Mouse (Mus musculus) ES-Bruce4 (cell line): ENCODE data around the gene Mul1. TPM values are rescaled to one million over a fixed set of nuclear protein-coding genes. Genes with fewer than 3 reads are reported as not detected.

ENCODE experiments used
- H3K27ac ChIP-seq: 2 replicates; pipeline ENCODE4 v1.5.1; 2012; ENCODE audit warnings: low read length, inconsistent platforms; ENCODE audit not compliant: insufficient read depth
- H3K27me3 ChIP-seq: 2 replicates; pipeline ENCODE4 v1.6.1; 2012; ENCODE audit warnings: mild to moderate bottlenecking, low read length, inconsistent platforms; ENCODE audit not compliant: control insufficient read depth, poor library complexity, insufficient read depth, severe bottlenecking
- H3K36me3 ChIP-seq: 2 replicates; pipeline ENCODE4 v1.6.1; 2012; ENCODE audit warnings: inconsistent platforms, mild to moderate bottlenecking, low read length, moderate library complexity; ENCODE audit not compliant: control insufficient read depth, poor library complexity, insufficient read depth, severe bottlenecking
- H3K4me1 ChIP-seq: one replicate; pipeline ENCODE4 v1.8.1; 2011; ENCODE audit warnings: low read length; ENCODE audit not compliant: control insufficient read depth, insufficient read depth
- H3K4me3 ChIP-seq: 2 replicates; pipeline ENCODE4 v1.5.1; 2011; ENCODE audit warnings: low read depth, mild to moderate bottlenecking, low read length
- H3K9ac ChIP-seq: 2 replicates; pipeline ENCODE4 v1.6.1; 2012; ENCODE audit warnings: low read depth, mild to moderate bottlenecking, inconsistent platforms; ENCODE audit not compliant: poor library complexity, severe bottlenecking
- H3K9me3 ChIP-seq: replicated peaks from 2 replicates; pipeline ENCODE4 v1.6.1; 2012; ENCODE audit warnings: mild to moderate bottlenecking, low read length, inconsistent platforms; ENCODE audit not compliant: control insufficient read depth, poor library complexity, insufficient read depth, severe bottlenecking
- CTCF ChIP-seq: IDR thresholded peaks from one replicate; pipeline ENCODE4 v1.8.1; 2011; ENCODE audit warnings: low read depth, low read length
- EP300 ChIP-seq: IDR thresholded peaks from 2 replicates; pipeline ENCODE4 v1.6.1; 2011; ENCODE audit warnings: low read depth, low read length; ENCODE audit not compliant: insufficient read depth
- POLR2A ChIP-seq: IDR thresholded peaks from one replicate; pipeline ENCODE4 v1.8.1; 2011; ENCODE audit warnings: low read length; ENCODE audit not compliant: insufficient read depth
- polyA plus RNA-seq: library from polyadenylated mRNA; stranded (reverse); fragments of >200 nt; gene quantifications from 2 replicates; pipeline ENCODE4 v1.2.4, GENCODE M21; 2011; ENCODE audit warnings: low read depth; ENCODE audit not compliant: missing spikeins, insufficient read depth, insufficient read length

Mul1 gene
- polyA plus RNA-seq, 1 experiment, result 17.2 TPM

GRCm38 (mm10) chr4:138404806-138405205, 29.7 kb upstream of the Mul1 start:
- TF ChIP-seq CTCF, result peak; percentile 79
- TF ChIP-seq POLR2A, result no peak
- Histone ChIP-seq H3K27me3 (no peaks in the 10 kb centered on the region), H3K36me3 (no peaks in the 10 kb centered on the region), H3K9me3 (no peaks in the 10 kb centered on the region), H3K27ac (no peak overlapping the region), H3K4me3 (no peak overlapping the region), H3K4me1 (no peaks in the 10 kb centered on the region), H3K9ac (no peak overlapping the region)

DNA sequence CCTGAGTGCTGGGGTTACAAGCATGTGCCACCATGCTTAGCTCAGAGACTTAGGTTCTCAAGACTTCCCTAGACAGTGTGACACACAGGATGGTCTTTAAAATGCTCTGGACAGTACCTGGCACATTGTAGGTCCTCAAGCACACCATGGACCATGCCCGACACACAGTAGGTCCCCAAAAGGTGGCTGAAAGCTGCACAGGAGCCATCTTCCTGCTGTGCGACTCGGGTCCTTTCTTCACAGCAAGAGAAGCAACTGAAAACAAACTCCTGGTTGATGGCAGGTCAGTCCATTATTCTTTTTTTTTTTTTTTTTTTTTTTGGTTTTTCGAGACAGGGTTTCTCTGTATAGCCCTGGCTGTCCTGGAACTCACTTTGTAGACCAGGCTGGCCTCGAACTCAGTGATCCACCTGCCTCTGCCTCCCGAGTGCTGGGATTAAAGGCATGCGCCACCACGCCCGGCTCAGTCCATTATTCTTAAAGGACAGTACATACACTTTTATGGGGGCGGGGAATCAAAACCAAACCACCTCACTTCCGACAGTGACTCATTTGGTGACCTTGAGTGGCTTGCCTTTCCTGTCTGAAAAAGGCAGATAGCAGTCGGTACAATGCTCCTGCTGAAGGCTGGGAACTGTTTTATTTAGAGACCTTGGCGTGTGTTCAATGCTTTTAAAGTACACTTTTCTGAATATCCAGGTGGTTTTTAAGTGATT, 26.8 kb upstream of the Mul1 start:
- Histone ChIP-seq H3K4me3 (no peak overlapping the region), H3K27ac (no peak overlapping the region), H3K4me1 (peaks cover 6% of the 10 kb centered on the region), H3K9ac (no peak overlapping the region), H3K9me3 (no peaks in the 10 kb centered on the region), H3K36me3 (no peaks in the 10 kb centered on the region), H3K27me3 (no peaks in the 10 kb centered on the region)
- TF ChIP-seq CTCF, result no peak
- no peak for TF ChIP-seq EP300
- no peak for TF ChIP-seq POLR2A

DNA sequence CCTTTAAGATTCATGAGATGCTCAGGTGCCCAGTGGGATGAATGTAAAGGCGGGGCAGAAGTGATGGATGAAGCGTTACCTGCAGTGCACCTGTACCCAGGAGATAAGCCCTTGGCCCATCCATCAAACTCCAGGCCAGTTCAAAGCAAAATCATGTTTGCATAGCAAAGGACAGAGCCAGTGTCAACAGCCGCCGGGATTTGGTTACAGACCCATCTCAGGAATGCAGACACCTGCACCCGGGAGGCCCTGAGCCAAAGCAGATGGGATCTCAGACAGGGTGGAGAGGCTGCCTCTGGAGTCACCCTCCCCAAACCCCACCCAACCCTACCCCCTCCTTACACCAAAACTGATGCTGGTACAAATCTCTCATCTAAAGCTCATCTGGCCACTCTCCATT, 23.5 kb upstream of the Mul1 start:
- Histone ChIP-seq H3K4me1 (peaks cover 8% of the 10 kb centered on the region), H3K4me3 (no peak overlapping the region), H3K27ac (no peak overlapping the region), H3K36me3 (no peaks in the 10 kb centered on the region), H3K27me3 (no peaks in the 10 kb centered on the region), H3K9ac (no peak overlapping the region), H3K9me3 (no peaks in the 10 kb centered on the region)
- no peak for TF ChIP-seq CTCF
- TF ChIP-seq POLR2A, result no peak
- peak; percentile 92 for TF ChIP-seq EP300

DNA sequence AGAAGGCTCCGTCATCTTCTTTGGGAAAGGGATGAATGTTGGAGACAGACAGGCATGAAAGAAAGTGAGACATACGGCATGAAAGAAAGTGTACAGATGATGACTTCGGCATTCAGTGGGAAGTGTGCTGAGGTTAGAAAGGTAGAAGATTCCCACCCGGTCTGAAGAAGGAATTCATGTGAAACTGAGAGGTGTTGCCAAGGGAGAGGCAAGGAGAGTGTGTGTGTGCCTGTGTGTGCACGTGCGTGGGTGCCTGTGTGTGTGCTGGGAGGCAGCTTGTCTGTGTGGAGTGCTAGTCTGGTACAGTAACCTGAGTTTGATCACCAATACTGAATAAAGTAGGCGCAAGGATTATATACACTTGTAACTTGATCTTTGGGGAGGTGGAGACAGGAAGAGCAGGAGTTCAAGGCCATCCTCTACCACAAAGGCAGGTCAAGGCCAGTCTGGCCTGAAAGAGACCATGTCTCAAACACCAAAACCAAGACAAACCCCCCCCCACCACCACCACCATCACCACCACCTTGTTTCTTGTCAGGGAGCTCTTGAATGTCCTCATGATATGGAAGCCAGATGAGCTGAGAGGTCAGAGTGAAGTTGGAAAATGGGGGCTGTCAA, 22.9 kb upstream of the Mul1 start:
- Histone ChIP-seq H3K9ac (no peak overlapping the region), H3K36me3 (no peaks in the 10 kb centered on the region), H3K27ac (no peak overlapping the region), H3K27me3 (no peaks in the 10 kb centered on the region), H3K9me3 (no peaks in the 10 kb centered on the region), H3K4me1 (peaks cover 8% of the 10 kb centered on the region), H3K4me3 (no peak overlapping the region)
- TF ChIP-seq EP300 (no peak), CTCF (no peak), POLR2A (no peak)

DNA sequence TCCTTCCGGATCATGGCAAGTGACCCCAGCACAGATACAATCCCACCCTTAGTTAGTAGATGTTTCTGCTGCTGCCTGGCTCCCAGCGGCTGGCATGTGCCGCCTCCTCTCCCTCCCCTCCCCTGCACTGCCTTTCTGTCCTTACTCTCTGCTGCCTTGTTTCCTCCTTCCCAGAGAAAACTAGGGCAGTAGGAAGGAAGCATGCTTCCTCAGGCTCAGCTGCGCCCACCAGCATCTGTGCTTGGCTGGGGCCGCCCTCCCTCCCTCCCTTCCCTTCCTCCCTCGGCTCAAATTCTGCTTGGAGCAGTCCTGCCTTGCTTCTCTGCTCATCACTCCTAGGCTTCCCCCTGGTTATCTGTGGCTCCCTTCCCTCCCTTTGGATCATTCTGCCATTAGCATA, 19.7 kb upstream of the Mul1 start:
- H3K4me1 ChIP-seq, result peaks cover 10% of the 10 kb centered on the region
- no peak for TF ChIP-seq CTCF
- TF ChIP-seq EP300, result no peak
- no peak overlapping the region for H3K4me3 ChIP-seq
- H3K9me3 ChIP-seq, result no peaks in the 10 kb centered on the region
- no peak overlapping the region for H3K27ac ChIP-seq
- no peak overlapping the region for H3K9ac ChIP-seq
- H3K36me3 ChIP-seq, result no peaks in the 10 kb centered on the region
- H3K27me3 ChIP-seq, result no peaks in the 10 kb centered on the region

DNA sequence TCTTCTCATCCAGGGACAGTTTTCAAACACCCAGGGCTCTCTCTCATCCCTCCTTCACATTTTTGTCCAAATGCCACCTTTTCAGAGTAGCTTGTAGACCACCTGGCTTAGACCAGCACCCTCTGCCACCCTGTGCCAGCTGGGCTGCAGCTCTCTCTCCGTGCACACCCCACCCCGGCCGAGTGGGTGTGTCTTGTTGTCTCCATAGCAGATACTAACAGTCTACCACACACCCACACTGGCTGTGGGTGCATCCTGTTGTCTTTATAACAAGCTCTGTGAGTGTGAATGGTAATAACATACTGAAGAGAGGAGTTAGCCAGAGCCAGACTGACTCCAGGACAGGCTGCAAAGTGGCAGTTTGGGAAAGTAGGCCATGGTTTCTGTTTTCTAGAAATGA, 18.5 kb upstream of the Mul1 start:
- no peak overlapping the region for H3K4me3 ChIP-seq
- no peak overlapping the region for H3K27ac ChIP-seq
- H3K27me3 ChIP-seq, result no peaks in the 10 kb centered on the region
- TF ChIP-seq EP300 (no peak), CTCF (no peak), POLR2A (no peak)
- peaks cover 10% of the 10 kb centered on the region for H3K4me1 ChIP-seq
- H3K9ac ChIP-seq, result no peak overlapping the region
- H3K36me3 ChIP-seq, result no peaks in the 10 kb centered on the region
- no peaks in the 10 kb centered on the region for H3K9me3 ChIP-seq
